Comparison of ENCODE assay signal across 19 mouse cellular contexts in genomic region chr15:89915587-89915986, GRCm38 (mm10).
A peak's percentile ranks its signal among the peaks of the same experiment; 100 is the strongest.
DNase-seq lines count a peak whose midpoint lies in the region; ATAC-seq and TF ChIP-seq lines count a peak whose summit lies in the region.
"Had no signal": no experiment of that assay in that cellular context is flagged by ENCODE, and none has a peak within 500 bp of the region (broad histone marks: within the 10 kb centered on the region; RNA-seq: fewer than 3 reads in every experiment).

No protein-coding gene starts in this region.

- no peaks in the 10 kb centered on the region for H3K36me3 ChIP-seq in forebrain, embryonic 12.5 days (replicated peaks)
- H3K36me3 ChIP-seq in forebrain, embryonic 10.5 days (replicated peaks) = no peaks in the 10 kb centered on the region
- H3K36me3 ChIP-seq in hindbrain, embryonic 13.5 days = no peaks in the 10 kb centered on the region
- no peaks in the 10 kb centered on the region for H3K36me3 ChIP-seq in hindbrain, embryonic 11.5 days (ENCODE audit: control insufficient read depth, insufficient read depth, low read length)
- no peaks in the 10 kb centered on the region for H3K36me3 ChIP-seq in lung, postnatal 0 days (ENCODE audit: insufficient read depth, low read length)
- H3K36me3 ChIP-seq: heart, embryonic 13.5 days; hindbrain, embryonic 12.5 days had no signal

- no peaks in the 10 kb centered on the region for H3K9me3 ChIP-seq in forebrain, embryonic 12.5 days
- no peaks in the 10 kb centered on the region for H3K9me3 ChIP-seq in forebrain, embryonic 10.5 days
- no peaks in the 10 kb centered on the region for H3K9me3 ChIP-seq in hindbrain, embryonic 13.5 days
- no peaks in the 10 kb centered on the region for H3K9me3 ChIP-seq in hindbrain, embryonic 11.5 days (ENCODE audit: control insufficient read depth, low read length)
- no peaks in the 10 kb centered on the region for H3K9me3 ChIP-seq in lung, postnatal 0 days (ENCODE audit: low read length)
- H3K9me3 ChIP-seq: heart, embryonic 13.5 days; hindbrain, embryonic 12.5 days had no signal

- DNase-seq in forebrain, embryonic 10.5 days (ENCODE audit: extremely low spot score, low spot score) = no peak
- DNase-seq in hindbrain, embryonic 11.5 days (ENCODE audit: low spot score) = no peak
- peak; percentile 2 for DNase-seq in R1 (ENCODE audit: low read depth, low spot score)
- DNase-seq in lung, postnatal 0 days (ENCODE audit: low spot score) = no peak
- no peak for DNase-seq in spleen, postnatal 4 days (ENCODE audit: low spot score in 2 of 2)
- DNase-seq: adrenal gland, postnatal 14 days; cerebellum, adult 2 months; cerebellum, postnatal 10 days; embryo, embryonic 11 days; gastrocnemius, postnatal 36 days; heart, postnatal 36 days; kidney, adult 11 months had no signal

- ATAC-seq in forebrain, embryonic 12.5 days (ENCODE audit: low FRiP score) = peak; percentile 27; the same call in 1 of the 2 replicates
- ATAC-seq in hindbrain, embryonic 13.5 days (ENCODE audit: low FRiP score) = 0 out of 2 replicates have a peak, but pooled peaks have one; percentile 10
- no peak for ATAC-seq in hindbrain, embryonic 11.5 days (ENCODE audit: low FRiP score)
- no peak for ATAC-seq in lung, postnatal 0 days
- ATAC-seq: activated CD4-positive, CD25-positive, alpha-beta regulatory T cell, adult 4 months; hindbrain, postnatal 0 days had no signal

- no peak for TF ChIP-seq CTCF in cortical plate, adult 2 months (IDR thresholded peaks at IDR 0.05; ENCODE audit: extremely low read depth, insufficient read depth, low read length)
- no peak for TF ChIP-seq CTCF in lung, postnatal 0 days (IDR thresholded peaks at IDR 0.05)

- no peaks in the 10 kb centered on the region for H3K4me1 ChIP-seq in forebrain, embryonic 12.5 days
- H3K4me1 ChIP-seq in forebrain, embryonic 10.5 days = no peaks in the 10 kb centered on the region
- H3K4me1 ChIP-seq in hindbrain, embryonic 13.5 days (replicated peaks) = no peaks in the 10 kb centered on the region
- H3K4me1 ChIP-seq in hindbrain, embryonic 11.5 days (replicated peaks; ENCODE audit: control insufficient read depth, insufficient read depth, low read length) = no peaks in the 10 kb centered on the region
- no peaks in the 10 kb centered on the region for H3K4me1 ChIP-seq in cortical plate, adult 2 months (ENCODE audit: control insufficient read depth, insufficient read depth, low read length)
- H3K4me1 ChIP-seq in lung, postnatal 0 days (ENCODE audit: insufficient read depth, low read depth, low read length) = no peaks in the 10 kb centered on the region
- H3K4me1 ChIP-seq: heart, embryonic 13.5 days; hindbrain, embryonic 12.5 days had no signal

- H3K4me3 ChIP-seq in forebrain, embryonic 12.5 days (replicated peaks) = no peak overlapping the region
- no peak overlapping the region for H3K4me3 ChIP-seq in forebrain, embryonic 10.5 days
- H3K4me3 ChIP-seq in hindbrain, embryonic 13.5 days = no peak overlapping the region
- H3K4me3 ChIP-seq in hindbrain, embryonic 11.5 days (ENCODE audit: low read depth, low read length) = no peak overlapping the region
- peak overlapping the region; percentile 11; the same call in 1 of the 2 replicates for H3K4me3 ChIP-seq in cortical plate, adult 2 months (ENCODE audit: insufficient read depth, low read length)
- H3K4me3 ChIP-seq in lung, postnatal 0 days (ENCODE audit: low read depth, low read length) = no peak overlapping the region
- H3K4me3 ChIP-seq: heart, embryonic 13.5 days; hindbrain, embryonic 12.5 days had no signal

- TF ChIP-seq EP300 in lung, postnatal 0 days (IDR thresholded peaks at IDR 0.05) = no peak

- no peak overlapping the region for H3K4me2 ChIP-seq in forebrain, embryonic 12.5 days
- H3K4me2 ChIP-seq in hindbrain, embryonic 13.5 days = no peak overlapping the region
- no peak overlapping the region for H3K4me2 ChIP-seq in hindbrain, embryonic 11.5 days (replicated peaks; ENCODE audit: low read depth, low read length)
- H3K4me2 ChIP-seq in lung, postnatal 0 days (replicated peaks; ENCODE audit: low read depth, low read length) = no peak overlapping the region
- H3K4me2 ChIP-seq: heart, embryonic 13.5 days; hindbrain, embryonic 12.5 days had no signal

- no peak overlapping the region for H3K27ac ChIP-seq in forebrain, embryonic 12.5 days
- no peak overlapping the region for H3K27ac ChIP-seq in forebrain, embryonic 10.5 days
- H3K27ac ChIP-seq in hindbrain, embryonic 13.5 days = no peak overlapping the region
- H3K27ac ChIP-seq in hindbrain, embryonic 11.5 days (ENCODE audit: low read depth, low read length) = no peak overlapping the region
- no peak overlapping the region for H3K27ac ChIP-seq in cortical plate, adult 2 months (ENCODE audit: insufficient read depth, low read length)
- no peak overlapping the region for H3K27ac ChIP-seq in lung, postnatal 0 days (ENCODE audit: low read length)
- H3K27ac ChIP-seq: heart, embryonic 13.5 days; hindbrain, embryonic 12.5 days; hindbrain, postnatal 0 days had no signal

- no peak for TF ChIP-seq POLR2A in cortical plate, adult 2 months (IDR thresholded peaks at IDR 0.05; ENCODE audit: extremely low read depth, insufficient read depth, low read length)

- no peak overlapping the region for H3K9ac ChIP-seq in forebrain, embryonic 12.5 days
- no peak overlapping the region for H3K9ac ChIP-seq in hindbrain, embryonic 13.5 days
- no peak overlapping the region for H3K9ac ChIP-seq in hindbrain, embryonic 11.5 days (ENCODE audit: low read depth, low read length)
- no peak overlapping the region for H3K9ac ChIP-seq in lung, postnatal 0 days (replicated peaks; ENCODE audit: low read depth)
- H3K9ac ChIP-seq: heart, embryonic 13.5 days; hindbrain, embryonic 12.5 days had no signal

- H3K27me3 ChIP-seq in forebrain, embryonic 12.5 days = no peaks in the 10 kb centered on the region
- H3K27me3 ChIP-seq in forebrain, embryonic 10.5 days (ENCODE audit: poor library complexity, severe bottlenecking) = no peaks in the 10 kb centered on the region
- no peaks in the 10 kb centered on the region for H3K27me3 ChIP-seq in hindbrain, embryonic 13.5 days
- H3K27me3 ChIP-seq in hindbrain, embryonic 11.5 days (ENCODE audit: control insufficient read depth, insufficient read depth, low read length) = no peaks in the 10 kb centered on the region
- no peaks in the 10 kb centered on the region for H3K27me3 ChIP-seq in lung, postnatal 0 days (replicated peaks; ENCODE audit: insufficient read depth, low read length)
- H3K27me3 ChIP-seq: heart, embryonic 13.5 days; hindbrain, embryonic 12.5 days had no signal

- WGBS in forebrain, embryonic 12.5 days = 90% methylated on average over 12 of the region's 12 CpGs
- 93% methylated on average over 12 of the region's 12 CpGs for WGBS in forebrain, embryonic 10.5 days
- WGBS in hindbrain, embryonic 13.5 days = 89% methylated on average over 12 of the region's 12 CpGs
- 92% methylated on average over 12 of the region's 12 CpGs for WGBS in hindbrain, embryonic 11.5 days
- 86% methylated on average over 12 of the region's 12 CpGs for WGBS in lung, postnatal 0 days

Comparison
In these comparisons a context has a peak if more than half of its experiments do, and no peak if none do; other contexts are left out.
1. ATAC-seq: peak in forebrain, embryonic 12.5 days (single experiment) and hindbrain, embryonic 13.5 days (single experiment); none in hindbrain, embryonic 11.5 days (single experiment) and lung, postnatal 0 days (single experiment).